Mouse (Mus musculus) E14TG2a.4 (cell line): ENCODE results near the gene Nap1l4.

ENCODE experiments used
- CTCF ChIP-seq: conservative IDR thresholded peaks from 2 replicates; pipeline ENCODE4 v1.5.1; 2014; ENCODE audit warnings: low read length
- NANOG ChIP-seq: IDR thresholded peaks from 2 replicates; pipeline ENCODE4 v1.6.1; 2014; ENCODE audit warnings: borderline replicate concordance, low read length, mixed read lengths
- POU5F1 ChIP-seq: IDR thresholded peaks from 2 replicates; pipeline ENCODE4 v1.6.1; 2014; ENCODE audit warnings: low read length, borderline replicate concordance

GRCm38 (mm10) chr7:143498584-143498983 is 50.3 kb downstream of the Nap1l4 start:
- TF ChIP-seq CTCF (no peak), NANOG (no peak), POU5F1 (no peak)
